Mouse (Mus musculus): Measurements from ENCODE around the gene Gstm1. TPM values are rescaled to one million over a fixed set of nuclear protein-coding genes. Genes with fewer than 3 reads are reported as not detected.
A peak's percentile ranks its signal among the peaks of the same experiment; 100 is the strongest.

Gene Gstm1
- polyA plus RNA-seq (2015; fragmentation: Nextera tagmentation; extraction: Ambion mirVana) = 83.2 and 113 TPM in 2 replicates

DNA sequence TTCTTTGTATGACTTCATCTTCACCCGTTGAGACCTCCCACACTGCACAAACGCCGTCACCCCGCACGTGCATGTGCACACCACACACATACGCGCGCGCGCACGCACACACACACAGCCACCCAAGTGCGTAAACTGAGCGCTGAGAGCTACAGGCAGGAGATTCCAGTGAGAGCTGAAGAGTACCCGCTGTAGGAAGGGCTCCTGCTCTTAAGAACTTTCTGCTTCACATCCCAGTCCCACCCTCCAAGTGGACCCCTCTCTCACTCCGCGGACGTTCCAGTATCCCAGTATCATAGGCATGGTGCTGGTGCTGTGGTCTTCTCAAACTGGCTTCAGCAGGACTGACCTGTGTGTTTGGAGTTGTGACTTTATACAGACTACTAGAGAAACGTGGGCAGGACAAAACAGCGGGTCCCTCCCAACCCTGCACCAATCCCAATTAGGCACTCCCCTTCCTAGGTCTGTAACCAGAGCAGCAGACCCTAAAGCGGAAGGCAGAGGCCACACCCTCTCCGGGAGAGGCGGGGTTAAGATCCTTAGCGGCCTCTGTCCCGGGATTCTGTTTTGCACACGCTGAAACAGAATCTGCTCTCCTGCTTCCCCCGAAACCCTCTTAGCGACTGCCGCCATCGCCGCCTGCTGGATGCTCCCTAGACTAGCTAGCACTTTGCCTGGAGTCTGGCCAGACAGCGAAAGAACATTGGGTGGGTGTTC lies at the start of gene Gstm1:
Gene Gstm1, minus strand, starts transcription at position 501 of the 717 bp plus-strand sequence.
- H3K4me1 ChIP-seq = peaks cover 15% of the 10 kb centered on the region
- H3K27me3 ChIP-seq = no peaks in the 10 kb centered on the region
- ATAC-seq (ENCODE audit: insufficient number of reproducible peaks, insufficient read depth, low FRiP score, low TSS enrichment, low read depth) = peak; percentile 98
- peak within 1 kb of the TSS; percentile 47 for H3K4me3 ChIP-seq
- H3K4me2 ChIP-seq = peak within 1 kb of the TSS; percentile 82
- no peaks in the 10 kb centered on the region for H3K9me3 ChIP-seq
- WGBS = under 1% methylated on average over 31 of the region's 31 CpGs
- peak within 1 kb of the TSS; percentile 65 for H3K9ac ChIP-seq
- H3K36me3 ChIP-seq = no peaks in the 10 kb centered on the region
- peak within 1 kb of the TSS; percentile 93 for H3K27ac ChIP-seq

GRCm38 (mm10) chr3:108067370-108067934 lies 49.7 kb upstream of the Gstm1 start:
- Histone ChIP-seq H3K27me3 (no peaks in the 10 kb centered on the region), H3K9ac (no peak overlapping the region), H3K27ac (no peak overlapping the region), H3K9me3 (no peaks in the 10 kb centered on the region), H3K4me1 (peaks cover 5% of the 10 kb centered on the region; the same call in 1 of the 2 replicates), H3K4me3 (no peak overlapping the region), H3K4me2 (no peak overlapping the region), H3K36me3 (0 out of 2 replicates have a peak, but pooled peaks cover 4% of the 10 kb centered on the region)
- 67% methylated on average over 6 of the region's 6 CpGs for WGBS
- no peak for ATAC-seq (ENCODE audit: insufficient number of reproducible peaks, insufficient read depth, low FRiP score, low TSS enrichment, low read depth)

DNA sequence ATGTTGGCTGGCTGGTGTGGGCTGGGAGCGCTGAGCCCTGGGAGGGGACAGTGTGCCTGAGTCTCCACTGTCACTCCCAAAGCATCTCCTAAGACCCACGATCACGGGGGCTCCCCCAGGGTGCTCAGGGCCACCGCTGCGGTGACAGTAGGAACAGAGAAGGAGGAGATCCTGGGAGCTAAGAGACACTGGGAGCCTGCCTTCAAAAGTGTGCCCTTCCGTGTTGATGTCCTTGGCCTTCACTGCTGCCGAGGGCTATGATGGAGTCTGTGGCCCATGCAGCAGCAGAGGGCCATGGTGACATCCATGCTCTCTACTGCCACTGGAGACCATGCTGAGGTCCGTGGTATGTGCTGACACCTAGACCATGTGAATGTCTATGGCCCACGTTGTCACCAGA lies 47.8 kb upstream of the Gstm1 start:
- no peak for ATAC-seq (ENCODE audit: insufficient number of reproducible peaks, insufficient read depth, low FRiP score, low TSS enrichment, low read depth)
- H3K4me3 ChIP-seq = no peak overlapping the region
- H3K9me3 ChIP-seq = no peaks in the 10 kb centered on the region
- no peak overlapping the region for H3K27ac ChIP-seq
- no peak overlapping the region for H3K4me2 ChIP-seq
- H3K36me3 ChIP-seq = no peaks in the 10 kb centered on the region
- no peaks in the 10 kb centered on the region for H3K27me3 ChIP-seq
- WGBS = 81% methylated on average over 9 of the region's 9 CpGs
- peaks cover 5% of the 10 kb centered on the region; the same call in 1 of the 2 replicates for H3K4me1 ChIP-seq
- no peak overlapping the region for H3K9ac ChIP-seq

- no peaks in the 10 kb centered on the region for H3K9me3 ChIP-seq
- peaks cover 5% of the 10 kb centered on the region; the same call in 1 of the 2 replicates for H3K4me1 ChIP-seq
- no peaks in the 10 kb centered on the region for H3K27me3 ChIP-seq
- H3K4me3 ChIP-seq = no peak overlapping the region
- WGBS = 67% methylated on average over 4 of the region's 4 CpGs
- H3K27ac ChIP-seq = no peak overlapping the region
- H3K4me2 ChIP-seq = no peak overlapping the region
- no peak overlapping the region for H3K9ac ChIP-seq
- no peaks in the 10 kb centered on the region for H3K36me3 ChIP-seq
- no peak for ATAC-seq (ENCODE audit: insufficient number of reproducible peaks, insufficient read depth, low FRiP score, low TSS enrichment, low read depth)
Measured at GRCm38 (mm10) chr3:108064672-108065071, 46.9 kb upstream of the Gstm1 start.

DNA sequence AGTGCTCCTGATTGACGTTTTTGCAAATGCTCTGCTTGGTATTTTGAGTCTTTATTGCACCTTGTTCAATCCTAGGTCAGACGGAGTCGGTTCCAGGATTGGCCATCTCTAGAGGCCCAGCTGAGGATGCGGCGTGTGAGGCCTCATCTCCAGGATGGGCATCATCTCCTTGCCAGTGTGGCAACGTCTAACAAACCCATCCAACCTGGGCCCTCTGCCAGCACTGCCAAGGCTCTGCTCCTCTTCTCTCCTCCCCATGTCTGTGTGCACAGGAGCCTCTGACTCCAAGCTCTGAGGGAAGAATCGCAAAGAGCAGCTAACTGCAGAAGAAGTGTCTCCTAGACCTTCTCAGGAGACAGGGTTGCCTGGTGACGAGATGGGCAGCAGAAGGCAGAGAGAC lies 44.9 kb upstream of the Gstm1 start:
- 83% methylated on average over 8 of the region's 8 CpGs for WGBS
- Histone ChIP-seq H3K9ac (no peak overlapping the region), H3K36me3 (no peaks in the 10 kb centered on the region), H3K27ac (no peak overlapping the region), H3K4me1 (no peaks in the 10 kb centered on the region), H3K27me3 (no peaks in the 10 kb centered on the region), H3K9me3 (no peaks in the 10 kb centered on the region), H3K4me2 (no peak overlapping the region), H3K4me3 (no peak overlapping the region)
- no peak for ATAC-seq (ENCODE audit: insufficient number of reproducible peaks, insufficient read depth, low FRiP score, low TSS enrichment, low read depth)

DNA sequence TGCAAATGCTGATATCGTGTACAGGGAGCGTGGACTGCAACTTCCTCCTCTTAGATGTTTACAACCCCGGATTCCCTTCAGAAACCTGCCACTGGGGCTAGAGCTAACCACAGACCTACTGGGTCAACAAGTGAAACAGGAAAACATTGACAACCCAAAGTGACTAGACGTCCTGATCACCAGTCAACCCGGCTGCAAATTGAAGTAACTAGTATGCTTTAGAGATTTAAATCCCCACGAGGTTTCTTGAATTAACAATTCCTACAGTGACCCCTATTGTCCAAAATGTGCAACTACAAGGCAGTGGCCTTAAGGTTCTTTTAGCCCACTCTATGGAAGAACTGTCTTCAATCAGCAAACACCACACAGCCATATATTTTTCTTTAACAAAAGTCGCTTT lies 43.6 kb upstream of the Gstm1 start:
- H3K27me3 ChIP-seq = no peaks in the 10 kb centered on the region
- H3K27ac ChIP-seq = no peak overlapping the region
- WGBS = 18% methylated on average over 7 of the region's 7 CpGs
- peak overlapping the region; percentile 43; the same call in 1 of the 2 replicates for H3K4me2 ChIP-seq
- H3K36me3 ChIP-seq = no peaks in the 10 kb centered on the region
- no peak for ATAC-seq (ENCODE audit: insufficient number of reproducible peaks, insufficient read depth, low FRiP score, low TSS enrichment, low read depth)
- H3K9me3 ChIP-seq = no peaks in the 10 kb centered on the region
- no peak overlapping the region for H3K4me3 ChIP-seq
- H3K9ac ChIP-seq = no peak overlapping the region
- no peaks in the 10 kb centered on the region for H3K4me1 ChIP-seq

- WGBS = 91% methylated on average over 5 of the region's 5 CpGs
- H3K9ac ChIP-seq = no peak overlapping the region
- no peaks in the 10 kb centered on the region for H3K4me1 ChIP-seq
- no peaks in the 10 kb centered on the region for H3K9me3 ChIP-seq
- no peak overlapping the region for H3K27ac ChIP-seq
- H3K27me3 ChIP-seq = no peaks in the 10 kb centered on the region
- no peaks in the 10 kb centered on the region for H3K36me3 ChIP-seq
- H3K4me2 ChIP-seq = no peak overlapping the region
- H3K4me3 ChIP-seq = no peak overlapping the region
- no peak for ATAC-seq (ENCODE audit: insufficient number of reproducible peaks, insufficient read depth, low FRiP score, low TSS enrichment, low read depth)
Measured at GRCm38 (mm10) chr3:108050493-108050892, 32.7 kb upstream of the Gstm1 start.

- WGBS = 61% methylated on average over 3 of the region's 3 CpGs
- H3K9ac ChIP-seq = no peak overlapping the region
- H3K27me3 ChIP-seq = no peaks in the 10 kb centered on the region; the same call in 1 of the 2 replicates
- H3K4me1 ChIP-seq = peaks cover 11% of the 10 kb centered on the region
- no peaks in the 10 kb centered on the region for H3K9me3 ChIP-seq
- H3K4me2 ChIP-seq = no peak overlapping the region
- no peak overlapping the region for H3K4me3 ChIP-seq
- no peak overlapping the region for H3K27ac ChIP-seq
- no peaks in the 10 kb centered on the region for H3K36me3 ChIP-seq
- ATAC-seq (ENCODE audit: insufficient number of reproducible peaks, insufficient read depth, low FRiP score, low TSS enrichment, low read depth) = no peak
Measured at GRCm38 (mm10) chr3:108048306-108048705, 30.5 kb upstream of the Gstm1 start.

DNA sequence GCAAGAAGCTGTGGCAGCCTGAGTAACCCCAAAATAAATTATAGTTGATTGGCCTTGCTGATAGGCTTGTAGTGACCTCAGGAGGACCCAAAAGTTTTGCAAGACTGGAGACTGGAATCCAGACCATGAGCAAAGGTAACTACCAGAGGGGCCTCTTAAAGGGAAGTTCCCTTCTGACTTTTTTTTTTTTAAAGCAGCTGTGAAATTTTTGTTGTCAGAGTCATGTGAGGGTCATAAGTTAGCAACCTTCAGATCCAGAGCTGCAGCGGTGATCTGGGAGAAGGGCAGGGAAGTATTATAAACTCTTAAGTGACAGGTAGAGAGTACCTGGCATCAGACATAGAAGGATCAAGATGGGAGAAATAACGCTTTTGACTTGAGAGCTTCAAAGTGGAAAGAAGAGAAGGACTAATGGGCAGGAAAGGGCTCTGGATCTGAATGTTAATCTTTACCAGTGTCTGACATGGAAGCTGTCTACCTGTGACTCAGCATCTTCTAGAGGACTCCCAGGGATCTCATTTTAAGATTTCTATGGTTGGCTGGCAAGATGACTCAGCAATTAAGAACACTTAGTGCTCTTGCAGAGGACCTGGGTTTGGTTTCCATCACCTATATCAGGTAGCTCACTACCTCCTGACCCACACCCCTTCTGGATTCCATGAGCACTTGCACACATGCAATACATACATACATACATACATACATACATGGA lies 29.3 kb upstream of the Gstm1 start:
- H3K9me3 ChIP-seq = no peaks in the 10 kb centered on the region
- no peak overlapping the region for H3K9ac ChIP-seq
- no peak overlapping the region for H3K27ac ChIP-seq
- ATAC-seq (ENCODE audit: insufficient number of reproducible peaks, insufficient read depth, low FRiP score, low TSS enrichment, low read depth) = no peak
- H3K27me3 ChIP-seq = no peaks in the 10 kb centered on the region; the same call in 1 of the 2 replicates
- H3K36me3 ChIP-seq = no peaks in the 10 kb centered on the region
- no peak overlapping the region for H3K4me2 ChIP-seq
- H3K4me1 ChIP-seq = peaks cover 11% of the 10 kb centered on the region
- no peak overlapping the region for H3K4me3 ChIP-seq
- 86% methylated on average over 2 of the region's 2 CpGs for WGBS

- H3K9me3 ChIP-seq = no peaks in the 10 kb centered on the region
- H3K4me1 ChIP-seq = peaks cover 11% of the 10 kb centered on the region
- peak within 1 kb of the TSS; percentile 88 for H3K4me2 ChIP-seq
- ATAC-seq (ENCODE audit: insufficient number of reproducible peaks, insufficient read depth, low FRiP score, low TSS enrichment, low read depth) = peak; percentile 82
- H3K36me3 ChIP-seq = no peaks in the 10 kb centered on the region
- peak within 1 kb of the TSS; percentile 68 for H3K27ac ChIP-seq
- no peaks in the 10 kb centered on the region; the same call in 1 of the 2 replicates for H3K27me3 ChIP-seq
- H3K4me3 ChIP-seq = peak within 1 kb of the TSS; percentile 60
- peak within 1 kb of the TSS; percentile 75 for H3K9ac ChIP-seq
- 6% methylated on average over 29 of the region's 29 CpGs for WGBS
Measured at GRCm38 (mm10) chr3:108044394-108045140, 26.8 kb upstream of the Gstm1 start, which contains the start of gene Gstm4. Gene Gstm4 (minus strand): TSS chr3:108044894.

DNA sequence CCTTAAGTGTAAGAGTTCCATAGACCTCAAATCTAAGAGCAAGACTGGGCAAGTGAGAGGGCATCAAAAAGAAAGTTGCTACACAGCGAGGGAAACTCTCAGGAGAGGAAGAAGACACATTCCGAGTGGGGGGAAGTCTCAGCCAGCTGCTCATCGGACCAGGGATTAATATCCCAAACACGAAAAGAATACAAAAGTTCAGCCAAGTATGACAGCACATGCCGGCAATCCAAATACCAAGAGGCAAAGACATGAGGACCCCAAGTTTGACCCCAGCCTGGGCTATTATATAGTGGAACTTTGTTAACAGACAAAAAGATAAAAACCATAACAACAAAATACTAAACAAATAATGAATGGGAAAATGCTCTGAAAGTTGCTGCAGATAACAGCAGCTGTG lies 15.4 kb upstream of the Gstm1 start:
- H3K27me3 ChIP-seq = no peaks in the 10 kb centered on the region
- H3K4me3 ChIP-seq = no peak overlapping the region
- H3K9me3 ChIP-seq = no peaks in the 10 kb centered on the region
- no peak overlapping the region for H3K9ac ChIP-seq
- 72% methylated on average over 5 of the region's 5 CpGs for WGBS
- no peaks in the 10 kb centered on the region for H3K4me1 ChIP-seq
- no peaks in the 10 kb centered on the region for H3K36me3 ChIP-seq
- ATAC-seq (ENCODE audit: insufficient number of reproducible peaks, insufficient read depth, low FRiP score, low TSS enrichment, low read depth) = no peak
- no peak overlapping the region for H3K4me2 ChIP-seq
- H3K27ac ChIP-seq = no peak overlapping the region

Data from embryonic facial prominence, embryonic 13.5 days (tissue).